Mouse (Mus musculus): ENCODE measurements at regions not wholly inside any gene's neighbourhood (a gene's known extent, or its start where the extent isn't known, plus 50 kb on each side); places are given as distances from the start of the nearest gene placed in this dataset.

DNA sequence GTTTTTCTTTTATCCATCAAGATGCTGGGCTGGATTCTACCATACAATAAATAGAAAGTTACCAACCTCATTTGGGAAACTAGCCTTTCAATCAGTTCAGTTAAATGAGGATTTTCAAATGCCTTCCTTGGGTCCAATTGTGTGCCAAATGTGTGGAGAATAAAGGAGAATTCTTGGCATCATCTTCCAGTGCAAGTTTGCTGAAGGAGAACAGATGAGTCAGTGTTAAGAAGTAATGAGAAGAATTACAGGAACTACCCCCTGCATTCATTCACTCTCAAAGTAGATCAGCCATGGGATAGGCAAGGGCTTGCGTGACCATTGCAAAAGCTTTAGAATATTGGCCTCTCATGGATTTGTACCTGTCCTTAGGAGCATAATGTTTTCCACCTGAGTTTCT, 193.4 kb upstream of the Man1a start:
- no peak for ATAC-seq (replicated peaks)
- Histone ChIP-seq H3K9me3 (no peaks in the 10 kb centered on the region), H3K9ac (no peak overlapping the region), H3K27me3 (replicated peaks) (no peaks in the 10 kb centered on the region), H3K4me3 (no peak overlapping the region), H3K27ac (no peak overlapping the region), H3K4me2 (no peak overlapping the region), H3K4me1 (no peaks in the 10 kb centered on the region), H3K36me3 (replicated peaks) (no peaks in the 10 kb centered on the region)
- 89% methylated on average over 1 of the region's 1 CpGs for WGBS

DNA sequence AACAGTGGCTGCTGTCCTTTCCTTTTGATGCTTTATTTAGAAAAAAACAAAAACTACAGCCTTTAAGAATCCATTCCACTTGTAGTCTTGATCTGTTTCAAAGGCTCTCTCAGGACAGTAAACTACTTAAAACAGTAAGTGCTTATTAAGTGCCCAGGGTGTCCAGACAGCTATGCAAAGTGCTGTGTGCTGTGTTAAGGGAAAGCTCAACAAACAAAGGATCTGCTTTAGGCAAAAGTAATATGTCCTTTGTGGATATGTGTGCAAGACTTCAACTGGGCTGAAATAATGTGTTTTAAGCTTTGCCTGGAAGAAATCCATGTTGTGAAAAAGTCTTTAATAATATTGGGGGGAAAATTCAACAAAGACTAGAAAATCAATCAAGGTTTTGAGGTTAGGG, 192.9 kb upstream of the Man1a start:
- H3K36me3 ChIP-seq (replicated peaks): no peaks in the 10 kb centered on the region
- no peak overlapping the region for H3K27ac ChIP-seq
- H3K4me3 ChIP-seq: no peak overlapping the region
- no peak overlapping the region for H3K9ac ChIP-seq
- ATAC-seq (replicated peaks): no peak
- H3K9me3 ChIP-seq: no peaks in the 10 kb centered on the region
- H3K4me2 ChIP-seq: no peak overlapping the region
- H3K4me1 ChIP-seq: no peaks in the 10 kb centered on the region
- H3K27me3 ChIP-seq (replicated peaks): no peaks in the 10 kb centered on the region

DNA sequence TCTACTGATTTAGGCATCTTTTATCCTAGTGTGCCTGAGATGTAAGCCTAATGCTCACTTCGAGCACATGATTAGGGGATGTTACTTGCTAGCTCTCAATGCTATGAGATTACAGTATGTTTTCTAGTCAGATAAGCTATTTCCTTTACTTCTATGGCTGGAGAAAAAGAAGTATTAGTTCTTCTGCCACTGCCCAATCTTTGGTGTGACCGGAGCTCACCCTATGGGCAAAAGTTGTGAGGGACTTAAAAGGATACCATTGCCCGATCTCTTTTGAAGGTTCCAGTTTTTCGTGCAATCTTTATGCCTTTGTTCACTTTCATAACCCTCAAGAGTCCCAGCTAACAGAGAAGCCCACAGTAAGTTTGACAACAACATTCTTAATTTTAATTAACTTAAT, 190.2 kb upstream of the Man1a start:
- no peak for ATAC-seq (replicated peaks)

DNA sequence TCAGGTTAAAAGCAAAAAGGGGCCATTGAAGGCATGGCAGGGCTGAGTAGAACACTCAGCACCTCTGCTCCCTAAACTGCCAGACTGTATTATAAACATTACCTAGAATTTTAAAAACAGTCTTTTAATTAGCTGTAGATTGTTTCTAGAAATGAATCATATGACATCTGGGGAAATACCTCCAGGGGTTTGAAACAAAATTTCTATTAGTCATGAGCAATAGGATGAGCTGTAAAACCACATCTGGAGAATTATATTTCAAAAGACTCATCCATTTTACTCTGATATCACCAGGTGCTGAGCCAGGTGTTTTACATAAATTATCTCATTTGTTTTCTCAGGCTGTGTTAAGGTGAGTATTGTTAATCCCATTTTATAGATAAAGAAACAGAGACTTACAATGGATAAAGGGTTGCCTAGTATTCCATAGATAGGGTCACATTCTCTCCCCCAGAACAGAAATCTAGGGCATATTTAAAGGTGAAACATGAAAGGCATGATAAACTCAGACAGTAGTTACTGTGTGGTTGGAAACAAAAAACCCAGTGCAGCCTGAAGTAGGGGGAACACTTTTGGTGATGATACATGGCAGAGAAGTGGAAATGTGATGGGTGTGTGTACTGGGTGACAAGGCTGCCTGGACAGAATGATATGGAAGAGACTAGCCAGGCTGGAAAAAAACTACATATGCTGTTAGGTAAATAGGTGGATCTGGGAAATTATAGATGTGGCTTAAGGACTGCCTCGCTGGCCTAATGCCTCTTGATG, 178.6 kb upstream of the Man1a start:
- no peak overlapping the region for H3K4me3 ChIP-seq
- 91% methylated on average over 1 of the region's 1 CpGs for WGBS
- no peaks in the 10 kb centered on the region for H3K36me3 ChIP-seq (replicated peaks)
- H3K27ac ChIP-seq: no peak overlapping the region
- H3K9ac ChIP-seq: no peak overlapping the region
- no peaks in the 10 kb centered on the region for H3K27me3 ChIP-seq (replicated peaks)
- no peak overlapping the region for H3K4me2 ChIP-seq
- no peak for ATAC-seq (replicated peaks)
- no peaks in the 10 kb centered on the region for H3K4me1 ChIP-seq
- H3K9me3 ChIP-seq: no peaks in the 10 kb centered on the region

More for the DNA sequence above, 190.2 kb upstream of the Man1a start:
- Histone ChIP-seq H3K4me3 (no peak overlapping the region), H3K4me2 (no peak overlapping the region), H3K27ac (no peak overlapping the region), H3K4me1 (no peaks in the 10 kb centered on the region), H3K27me3 (replicated peaks) (no peaks in the 10 kb centered on the region), H3K9me3 (no peaks in the 10 kb centered on the region), H3K36me3 (replicated peaks) (no peaks in the 10 kb centered on the region), H3K9ac (no peak overlapping the region)
- WGBS: 94% methylated on average over 4 of the region's 4 CpGs

DNA sequence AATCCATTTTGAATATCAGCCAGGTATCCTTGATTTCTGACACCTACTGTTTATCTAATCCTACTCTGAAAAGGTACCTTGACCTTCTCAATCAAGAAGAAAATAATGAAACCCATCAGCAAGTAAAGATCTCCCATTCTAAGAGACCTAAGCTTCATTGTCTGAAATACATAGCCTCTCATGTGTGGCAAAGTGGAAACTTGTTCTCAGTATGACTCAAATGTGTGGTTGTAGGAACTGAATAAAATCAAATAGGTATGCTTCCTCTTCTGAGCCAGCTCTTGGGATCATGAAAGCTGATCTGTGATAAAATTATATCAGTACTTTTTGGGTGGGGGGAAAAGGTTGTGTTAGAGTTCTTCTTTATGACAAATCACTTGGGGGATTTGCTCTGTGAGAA, 168.6 kb upstream of the Man1a start:
- no peaks in the 10 kb centered on the region for H3K36me3 ChIP-seq (replicated peaks)
- no peak for ATAC-seq (replicated peaks)
- no peak overlapping the region for H3K4me3 ChIP-seq
- H3K9ac ChIP-seq: no peak overlapping the region
- no peaks in the 10 kb centered on the region for H3K27me3 ChIP-seq (replicated peaks)
- no peak overlapping the region for H3K27ac ChIP-seq
- no peaks in the 10 kb centered on the region for H3K4me1 ChIP-seq
- no peaks in the 10 kb centered on the region for H3K9me3 ChIP-seq
- no peak overlapping the region for H3K4me2 ChIP-seq

DNA sequence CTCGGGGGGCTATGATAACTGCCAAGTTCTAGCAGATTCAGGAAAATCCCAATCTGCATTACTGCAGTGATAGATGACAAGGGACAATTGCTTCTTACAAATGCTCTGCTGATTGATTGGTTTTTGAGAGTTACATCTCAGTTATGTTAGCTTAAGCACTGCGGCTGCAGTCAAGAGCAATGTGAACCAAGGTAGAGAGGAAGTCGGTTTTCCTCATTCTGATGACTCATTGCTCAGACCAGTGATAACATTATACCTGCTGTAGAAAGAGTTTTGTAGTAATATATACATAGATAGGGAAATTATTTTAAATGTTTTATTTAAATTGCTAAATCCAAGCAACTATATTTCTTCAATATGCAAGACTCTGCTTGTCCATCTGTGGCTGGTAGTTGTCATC, 126.0 kb upstream of the Man1a start:
- Histone ChIP-seq H3K4me1 (no peaks in the 10 kb centered on the region), H3K9me3 (no peaks in the 10 kb centered on the region), H3K9ac (no peak overlapping the region), H3K27ac (no peak overlapping the region), H3K36me3 (replicated peaks) (no peaks in the 10 kb centered on the region), H3K4me3 (no peak overlapping the region), H3K27me3 (replicated peaks) (no peaks in the 10 kb centered on the region), H3K4me2 (no peak overlapping the region)
- no peak for ATAC-seq (replicated peaks)
- WGBS: 89% methylated on average over 3 of the region's 3 CpGs

DNA sequence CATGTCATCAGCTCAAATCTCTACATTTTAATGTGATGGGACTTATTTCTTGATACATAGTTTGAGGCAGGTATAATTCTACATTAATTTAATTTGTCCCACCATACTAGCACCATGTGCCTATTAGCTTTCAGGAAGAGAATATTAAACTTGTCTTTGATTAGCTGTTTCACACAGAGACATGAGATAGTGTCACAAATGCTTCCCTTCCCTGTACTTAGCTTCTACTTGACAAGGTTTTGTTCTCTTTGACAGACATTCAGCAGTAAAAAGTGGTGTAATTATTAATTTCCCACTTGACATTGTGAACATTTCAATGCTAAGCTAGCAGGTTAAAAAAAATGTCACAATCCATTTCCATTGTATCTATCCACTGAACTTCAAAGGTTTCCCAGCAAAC, 125.3 kb upstream of the Man1a start:
- no peaks in the 10 kb centered on the region for H3K27me3 ChIP-seq (replicated peaks)
- H3K4me3 ChIP-seq: no peak overlapping the region
- no peak for ATAC-seq (replicated peaks)
- no peak overlapping the region for H3K4me2 ChIP-seq
- no peak overlapping the region for H3K9ac ChIP-seq
- no peaks in the 10 kb centered on the region for H3K36me3 ChIP-seq (replicated peaks)
- H3K4me1 ChIP-seq: no peaks in the 10 kb centered on the region
- H3K27ac ChIP-seq: no peak overlapping the region
- no peaks in the 10 kb centered on the region for H3K9me3 ChIP-seq

DNA sequence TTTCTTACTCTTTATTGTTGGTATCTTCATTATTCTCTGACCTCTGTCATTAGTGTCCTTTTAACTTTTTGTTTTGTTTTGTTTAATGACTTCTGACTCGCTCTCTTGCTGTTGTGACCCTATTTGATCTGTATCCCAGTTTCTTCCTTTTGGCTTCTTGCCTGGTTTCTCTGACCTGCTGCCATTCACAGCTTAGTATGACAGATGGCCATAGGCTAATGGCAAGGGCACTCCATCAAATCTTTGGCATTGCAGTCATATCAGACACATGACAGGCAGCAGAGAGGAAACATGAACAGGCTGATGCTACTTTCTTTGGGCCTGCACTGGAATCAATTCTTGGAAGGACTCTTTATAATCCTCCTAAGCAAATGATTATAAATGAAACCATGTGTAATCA, 106.3 kb upstream of the Man1a start:
- H3K27me3 ChIP-seq (replicated peaks): no peaks in the 10 kb centered on the region
- no peak overlapping the region for H3K4me3 ChIP-seq
- no peak overlapping the region for H3K27ac ChIP-seq
- H3K9ac ChIP-seq: no peak overlapping the region
- H3K36me3 ChIP-seq (replicated peaks): no peaks in the 10 kb centered on the region
- no peaks in the 10 kb centered on the region for H3K9me3 ChIP-seq
- H3K4me1 ChIP-seq: no peaks in the 10 kb centered on the region
- 76% methylated on average over 1 of the region's 1 CpGs for WGBS
- H3K4me2 ChIP-seq: no peak overlapping the region
- no peak for ATAC-seq (replicated peaks)

DNA sequence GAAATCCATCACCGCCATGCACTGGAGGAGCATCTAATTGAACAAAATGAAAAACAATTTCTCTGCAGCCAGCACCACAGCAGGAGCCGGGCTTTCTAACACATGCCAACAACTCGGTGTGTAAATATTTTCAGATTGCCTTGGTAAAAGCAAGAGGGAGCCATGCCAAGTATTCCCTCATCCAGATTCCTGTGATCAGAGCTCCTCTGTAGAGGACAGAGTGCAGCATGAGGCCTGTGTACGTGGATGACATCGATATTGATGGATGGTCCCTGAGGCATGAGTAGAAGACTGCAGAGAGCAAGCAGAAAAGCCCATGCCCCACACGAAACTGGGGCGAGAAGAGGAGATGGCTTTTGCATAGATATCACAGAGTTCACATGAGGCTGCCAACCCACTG, 92.9 kb upstream of the Man1a start:
- 67% methylated on average over 7 of the region's 7 CpGs for WGBS
- Histone ChIP-seq H3K36me3 (replicated peaks) (no peaks in the 10 kb centered on the region), H3K9me3 (no peaks in the 10 kb centered on the region), H3K4me3 (no peak overlapping the region), H3K9ac (no peak overlapping the region), H3K4me1 (no peaks in the 10 kb centered on the region), H3K4me2 (no peak overlapping the region), H3K27me3 (replicated peaks) (no peaks in the 10 kb centered on the region), H3K27ac (no peak overlapping the region)
- ATAC-seq (replicated peaks): peak; percentile 42; the same call in 1 of the 2 replicates

DNA sequence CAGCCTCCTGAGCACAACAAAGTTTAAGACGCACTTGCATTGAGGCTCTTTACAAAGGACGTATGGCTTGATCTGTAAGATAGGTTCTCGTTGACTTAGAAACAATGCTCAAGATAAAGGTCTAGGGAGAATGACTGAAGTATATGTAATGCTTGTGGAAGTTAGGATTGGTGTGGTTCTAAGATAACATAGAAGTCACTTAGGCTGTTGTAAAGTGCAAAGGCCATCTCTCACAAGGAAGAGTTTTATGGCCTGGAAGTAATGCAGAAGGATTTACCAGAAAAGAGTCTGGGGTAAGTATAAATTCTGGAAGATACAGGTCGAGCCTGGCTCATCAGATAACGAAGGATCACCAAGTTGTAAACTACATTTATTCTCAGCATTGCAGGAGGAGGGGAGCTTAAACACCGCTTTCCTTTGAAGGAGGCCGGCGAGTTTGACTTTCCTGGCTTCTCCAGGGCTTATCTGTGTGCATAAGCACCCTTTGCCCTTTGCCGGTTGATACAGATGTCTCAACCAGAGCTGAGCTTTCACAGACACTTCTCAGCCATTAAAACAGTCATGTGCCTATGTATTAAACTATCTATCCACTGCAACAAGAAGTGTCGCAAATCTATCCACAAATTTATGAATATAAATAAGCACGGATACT, 84.8 kb upstream of the Man1a start:
- H3K27me3 ChIP-seq (replicated peaks): no peaks in the 10 kb centered on the region
- H3K9ac ChIP-seq: no peak overlapping the region
- H3K9me3 ChIP-seq: no peaks in the 10 kb centered on the region
- no peak overlapping the region for H3K4me3 ChIP-seq
- H3K4me2 ChIP-seq: no peak overlapping the region
- ATAC-seq (replicated peaks): no peak
- no peaks in the 10 kb centered on the region for H3K36me3 ChIP-seq (replicated peaks)
- H3K27ac ChIP-seq: no peak overlapping the region
- no peaks in the 10 kb centered on the region for H3K4me1 ChIP-seq
- 89% methylated on average over 11 of the region's 11 CpGs for WGBS

DNA sequence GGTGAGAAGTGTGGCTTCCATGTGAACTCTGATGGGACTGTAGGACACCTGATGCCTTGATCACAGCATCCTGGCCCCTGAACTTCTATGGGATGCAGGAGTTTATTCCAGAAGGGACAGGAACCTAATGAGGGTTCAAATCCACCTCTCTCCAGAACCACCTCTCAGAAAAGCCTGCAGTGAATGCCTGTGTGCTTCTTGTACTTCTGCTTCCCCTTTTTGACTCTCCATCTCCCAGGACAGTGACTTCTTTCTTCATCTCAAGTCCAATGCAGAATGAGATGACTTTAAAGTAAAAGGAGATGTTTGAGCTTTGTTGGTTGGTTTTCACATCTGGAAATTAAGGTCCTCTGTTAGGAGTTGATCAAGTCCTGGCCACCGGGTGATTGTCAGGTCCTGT, 77.5 kb upstream of the Man1a start:
- Histone ChIP-seq H3K27me3 (replicated peaks) (no peaks in the 10 kb centered on the region), H3K4me1 (no peaks in the 10 kb centered on the region), H3K36me3 (replicated peaks) (no peaks in the 10 kb centered on the region), H3K4me2 (no peak overlapping the region), H3K27ac (no peak overlapping the region), H3K9ac (no peak overlapping the region), H3K9me3 (no peaks in the 10 kb centered on the region), H3K4me3 (no peak overlapping the region)
- 91% methylated on average over 1 of the region's 1 CpGs for WGBS
- no peak for ATAC-seq (replicated peaks)

DNA sequence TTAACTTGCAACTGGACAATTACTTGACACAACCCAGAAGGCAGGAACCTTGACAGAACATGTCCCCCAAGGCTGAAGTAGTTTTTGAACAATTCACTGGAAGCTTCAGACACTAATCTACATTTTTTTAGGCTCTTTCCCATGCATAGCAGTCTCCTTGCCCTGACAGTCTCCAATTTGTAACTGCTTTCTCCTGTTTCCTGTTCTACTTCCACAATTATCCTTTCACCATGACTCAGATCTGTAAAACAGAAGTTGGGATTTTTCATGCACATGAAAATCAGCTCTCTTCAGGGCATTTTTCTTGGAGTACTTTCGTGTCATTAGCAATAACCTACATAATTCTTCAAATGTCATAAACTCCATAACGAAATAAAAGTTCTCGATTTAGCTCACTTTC, 56.2 kb upstream of the Man1a start:
- no peak overlapping the region for H3K9ac ChIP-seq
- no peak overlapping the region for H3K4me2 ChIP-seq
- no peaks in the 10 kb centered on the region for H3K27me3 ChIP-seq (replicated peaks)
- no peak overlapping the region for H3K27ac ChIP-seq
- no peak for ATAC-seq (replicated peaks)
- H3K9me3 ChIP-seq: no peaks in the 10 kb centered on the region
- WGBS: 89% methylated on average over 3 of the region's 3 CpGs
- H3K4me1 ChIP-seq: no peaks in the 10 kb centered on the region
- no peak overlapping the region for H3K4me3 ChIP-seq
- no peaks in the 10 kb centered on the region for H3K36me3 ChIP-seq (replicated peaks)
